Mouse (Mus musculus): Measurements from ENCODE around the gene Cited2.

The Cited2 gene

GRCm38 (mm10) chr10:17723421-17723841, 413 bp downstream of the Cited2 start:
- no peak for DNase-seq (ENCODE audit: low read depth in 1 of 2, low spot score in 2 of 2)

- DNase-seq (ENCODE audit: low read depth in 1 of 2, low spot score in 2 of 2): peak in 1 of 2 experiments; percentile 78
These were observed 1.1 kb downstream of the Cited2 start for GRCm38 (mm10) chr10:17723871-17724741.

- DNase-seq (ENCODE audit: low read depth in 1 of 2, low spot score in 2 of 2): no peak
These were observed 2.1 kb downstream of the Cited2 start for GRCm38 (mm10) chr10:17725037-17725584.

- no peak for DNase-seq (ENCODE audit: low read depth in 1 of 2, low spot score in 2 of 2)
These were observed 2.8 kb downstream of the Cited2 start for GRCm38 (mm10) chr10:17725644-17726372.

GRCm38 (mm10) chr10:17726373-17726720, 3.3 kb downstream of the Cited2 start:
- DNase-seq (ENCODE audit: low read depth in 1 of 2, low spot score in 2 of 2): no peak

- no peak for DNase-seq (ENCODE audit: low read depth in 1 of 2, low spot score in 2 of 2)
These were observed 4.3 kb downstream of the Cited2 start for GRCm38 (mm10) chr10:17727161-17727925.

GRCm38 (mm10) chr10:17727926-17728279, 4.9 kb downstream of the Cited2 start:
- DNase-seq (ENCODE audit: low read depth in 1 of 2, low spot score in 2 of 2): no peak

GRCm38 (mm10) chr10:17728711-17729110, 5.7 kb downstream of the Cited2 start:
- no peak for DNase-seq (ENCODE audit: low read depth in 1 of 2, low spot score in 2 of 2)

- DNase-seq (ENCODE audit: low read depth in 1 of 2, low spot score in 2 of 2): no peak
These were observed 6.5 kb downstream of the Cited2 start for GRCm38 (mm10) chr10:17729476-17729875.

- peak in 1 of 2 experiments; percentile 68 for DNase-seq (ENCODE audit: low read depth in 1 of 2, low spot score in 2 of 2)
These were observed 10.0 kb downstream of the Cited2 start for GRCm38 (mm10) chr10:17733057-17733456.

- no peak for DNase-seq (ENCODE audit: low read depth in 1 of 2, low spot score in 2 of 2)
These were observed 19.6 kb downstream of the Cited2 start for GRCm38 (mm10) chr10:17742581-17742980.

- no peak for DNase-seq (ENCODE audit: low read depth in 1 of 2, low spot score in 2 of 2)
These were observed 29.5 kb downstream of the Cited2 start for GRCm38 (mm10) chr10:17752478-17752877.

GRCm38 (mm10) chr10:17759772-17760171, 36.8 kb downstream of the Cited2 start:
- no peak for DNase-seq (ENCODE audit: low read depth in 1 of 2, low spot score in 2 of 2)

GRCm38 (mm10) chr10:17760750-17761613, 38.0 kb downstream of the Cited2 start:
- no peak for DNase-seq (ENCODE audit: low read depth in 1 of 2, low spot score in 2 of 2)

- DNase-seq (ENCODE audit: low read depth in 1 of 2, low spot score in 2 of 2): no peak
These were observed 38.6 kb downstream of the Cited2 start for GRCm38 (mm10) chr10:17761652-17762051.

- DNase-seq (ENCODE audit: low read depth in 1 of 2, low spot score in 2 of 2): no peak
These were observed 39.9 kb downstream of the Cited2 start for GRCm38 (mm10) chr10:17762946-17763345.

GRCm38 (mm10) chr10:17769856-17770255, 46.8 kb downstream of the Cited2 start:
- DNase-seq (ENCODE audit: low read depth in 1 of 2, low spot score in 2 of 2): no peak

- DNase-seq (ENCODE audit: low read depth in 1 of 2, low spot score in 2 of 2): peak; percentile 27 to 62
These were observed 49.3 kb downstream of the Cited2 start for GRCm38 (mm10) chr10:17772364-17772763.

- DNase-seq (ENCODE audit: low read depth in 1 of 2, low spot score in 2 of 2): no peak
These were observed 51.3 kb downstream of the Cited2 start for GRCm38 (mm10) chr10:17774366-17774765.

- no peak for DNase-seq (ENCODE audit: low read depth in 1 of 2, low spot score in 2 of 2)
These were observed 52.1 kb downstream of the Cited2 start for GRCm38 (mm10) chr10:17775079-17775478.

Measured in monocyte, adult 2 months (primary cell).